Comparison of ENCODE assay signal across 21 mouse cellular contexts in the genomic region with DNA sequence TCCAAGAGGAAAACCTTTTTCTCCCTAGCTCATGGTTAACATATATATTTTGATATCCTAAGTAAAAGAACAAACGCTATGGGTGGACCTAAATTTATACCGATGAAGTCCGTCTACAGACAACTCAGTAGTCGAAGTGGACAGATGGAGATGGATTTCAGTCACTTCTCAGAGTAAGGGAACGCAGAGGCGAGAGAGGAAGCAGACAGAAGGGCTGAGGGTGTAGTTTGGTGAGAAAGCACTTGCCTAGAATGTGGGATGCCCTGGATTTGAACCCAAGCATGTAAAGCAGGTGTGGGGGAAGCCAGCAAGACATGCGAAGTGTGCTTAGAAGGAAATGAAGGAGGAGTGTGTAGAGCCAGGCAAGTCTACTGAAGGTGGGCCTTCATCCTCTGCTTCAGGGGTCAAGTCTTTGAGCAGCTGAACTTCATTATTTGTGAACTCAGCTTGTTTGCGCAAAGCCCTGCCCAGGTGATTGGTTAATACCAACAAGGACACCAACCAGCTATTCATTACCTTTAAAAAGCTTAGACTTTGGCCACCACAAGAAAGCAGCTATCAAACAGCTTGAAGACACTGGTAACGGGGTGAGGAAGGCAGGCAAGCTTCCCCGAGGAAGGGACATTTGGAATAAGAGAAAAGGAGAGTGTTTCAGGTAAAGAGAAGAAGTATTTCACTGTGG.
DNase-seq lines count a peak whose midpoint lies in the region; ATAC-seq lines count a peak whose summit lies in the region.
"Had no signal": no experiment of that assay in that cellular context is flagged by ENCODE, and none has a peak within 500 bp of the region (broad histone marks: within the 10 kb centered on the region; RNA-seq: fewer than 3 reads in every experiment).

No protein-coding gene starts in this region.

- H3K9me3 ChIP-seq in intestine, embryonic 14.5 days (ENCODE audit: control insufficient read depth, low read length): no peaks in the 10 kb centered on the region
- no peaks in the 10 kb centered on the region for H3K9me3 ChIP-seq in intestine, embryonic 15.5 days
- H3K9me3 ChIP-seq: embryonic facial prominence, embryonic 10.5 days; stomach, embryonic 15.5 days had no signal

- peaks cover 10% of the 10 kb centered on the region; the same call in 1 of the 2 replicates for H3K27me3 ChIP-seq in intestine, embryonic 14.5 days (replicated peaks; ENCODE audit: control insufficient read depth, insufficient read depth, low read length)
- H3K27me3 ChIP-seq in intestine, embryonic 15.5 days (replicated peaks): peaks cover 7% of the 10 kb centered on the region; the same call in 1 of the 2 replicates
- H3K27me3 ChIP-seq: neural tube, embryonic 12.5 days; stomach, embryonic 15.5 days had no signal

- H3K4me3 ChIP-seq in intestine, embryonic 14.5 days (ENCODE audit: low read depth, low read length): no peak overlapping the region
- no peak overlapping the region for H3K4me3 ChIP-seq in intestine, embryonic 15.5 days (replicated peaks)
- H3K4me3 ChIP-seq: embryonic facial prominence, embryonic 10.5 days; erythroblast, embryonic 14.5 days; neural tube, embryonic 12.5 days; stomach, embryonic 15.5 days had no signal

- H3K4me2 ChIP-seq in intestine, embryonic 14.5 days (ENCODE audit: low read length): no peak overlapping the region
- H3K4me2 ChIP-seq in intestine, embryonic 15.5 days (replicated peaks): no peak overlapping the region
- H3K4me2 ChIP-seq: hindbrain, embryonic 14.5 days; neural tube, embryonic 12.5 days; stomach, embryonic 15.5 days had no signal

- intact Hi-C loops in left cerebral cortex, postnatal 14 days (cut with DNase I): no loop called here
- intact Hi-C loops in left cerebral cortex, postnatal 10 days (cut with DNase I): no loop called here
- intact Hi-C loops in left cerebral cortex, postnatal 36 days (cut with DNase I): no loop called here

- DNase-seq in intestine, embryonic 14.5 days (ENCODE audit: low spot score): peak; percentile 39
- peak; percentile 41 to 47 for DNase-seq in left cerebral cortex, postnatal 14 days (ENCODE audit: low spot score in 2 of 2)
- no peak for DNase-seq in left cerebral cortex, postnatal 10 days (ENCODE audit: extremely low spot score in 1 of 2, low spot score in 2 of 2)
- DNase-seq in kidney, adult 9 months: peak; percentile 86
- DNase-seq in left cerebral cortex, postnatal 36 days (ENCODE audit: low spot score in 2 of 2): peak; percentile 51 to 68
- DNase-seq in thymus, postnatal 4 days: no peak
- DNase-seq: adrenal gland, postnatal 10 days; B cell, adult 2 months; cerebellum, adult 18-20 months; forebrain, postnatal 0 days; gastrocnemius, postnatal 14 days; lung, adult 18-20 months; spleen, adult 18-20 months; thymus, postnatal 14 days had no signal

- no peak for ATAC-seq in intestine, embryonic 14.5 days (replicated peaks; ENCODE audit: low FRiP score, low TSS enrichment, low read depth)
- no peak for ATAC-seq in intestine, embryonic 15.5 days
- no peak for ATAC-seq in erythroblast, adult 5-6 weeks (replicated peaks; ENCODE audit: low FRiP score, poor library complexity, severe bottlenecking)
- ATAC-seq: forebrain, postnatal 0 days had no signal

- no peaks in the 10 kb centered on the region for H3K36me3 ChIP-seq in intestine, embryonic 14.5 days (ENCODE audit: control insufficient read depth, insufficient read depth, low read length)
- no peaks in the 10 kb centered on the region for H3K36me3 ChIP-seq in intestine, embryonic 15.5 days
- H3K36me3 ChIP-seq: embryonic facial prominence, embryonic 10.5 days; neural tube, embryonic 12.5 days; stomach, embryonic 15.5 days had no signal

- H3K27ac ChIP-seq in intestine, embryonic 14.5 days (ENCODE audit: low read depth): no peak overlapping the region
- H3K27ac ChIP-seq in intestine, embryonic 15.5 days: no peak overlapping the region
- H3K27ac ChIP-seq: embryonic facial prominence, embryonic 10.5 days; hindbrain, embryonic 14.5 days; neural tube, embryonic 12.5 days; stomach, embryonic 15.5 days had no signal

- H3K4me1 ChIP-seq in intestine, embryonic 14.5 days (replicated peaks; ENCODE audit: control insufficient read depth, insufficient read depth, low read length): no peaks in the 10 kb centered on the region
- no peaks in the 10 kb centered on the region; the same call in 1 of the 2 replicates for H3K4me1 ChIP-seq in intestine, embryonic 15.5 days (replicated peaks)

- no peak overlapping the region for H3K9ac ChIP-seq in intestine, embryonic 14.5 days (ENCODE audit: low read length)
- no peak overlapping the region for H3K9ac ChIP-seq in intestine, embryonic 15.5 days
- H3K9ac ChIP-seq: forebrain, postnatal 0 days; hindbrain, embryonic 14.5 days; neural tube, embryonic 12.5 days; stomach, embryonic 15.5 days had no signal

- 88% methylated on average over 10 of the region's 10 CpGs for WGBS in intestine, embryonic 14.5 days
- 85% methylated on average over 10 of the region's 10 CpGs for WGBS in intestine, embryonic 15.5 days

Comparison
In these comparisons a context has a peak if more than half of its experiments do, and no peak if none do; other contexts are left out.
1. DNase-seq: peak in intestine, embryonic 14.5 days (single experiment), left cerebral cortex, postnatal 14 days (2 of 2), kidney, adult 9 months (single experiment) and left cerebral cortex, postnatal 36 days (2 of 2); none in left cerebral cortex, postnatal 10 days (0 of 2) and thymus, postnatal 4 days (single experiment).